Mouse (Mus musculus): ENCODE data around the gene Numb.
"Not testable (repeated sequence)": the region's sequence is repeated elsewhere in the genome, so short reads cannot be mapped to it uniquely, and the experiment has no call there.

Gene Numb

DNA sequence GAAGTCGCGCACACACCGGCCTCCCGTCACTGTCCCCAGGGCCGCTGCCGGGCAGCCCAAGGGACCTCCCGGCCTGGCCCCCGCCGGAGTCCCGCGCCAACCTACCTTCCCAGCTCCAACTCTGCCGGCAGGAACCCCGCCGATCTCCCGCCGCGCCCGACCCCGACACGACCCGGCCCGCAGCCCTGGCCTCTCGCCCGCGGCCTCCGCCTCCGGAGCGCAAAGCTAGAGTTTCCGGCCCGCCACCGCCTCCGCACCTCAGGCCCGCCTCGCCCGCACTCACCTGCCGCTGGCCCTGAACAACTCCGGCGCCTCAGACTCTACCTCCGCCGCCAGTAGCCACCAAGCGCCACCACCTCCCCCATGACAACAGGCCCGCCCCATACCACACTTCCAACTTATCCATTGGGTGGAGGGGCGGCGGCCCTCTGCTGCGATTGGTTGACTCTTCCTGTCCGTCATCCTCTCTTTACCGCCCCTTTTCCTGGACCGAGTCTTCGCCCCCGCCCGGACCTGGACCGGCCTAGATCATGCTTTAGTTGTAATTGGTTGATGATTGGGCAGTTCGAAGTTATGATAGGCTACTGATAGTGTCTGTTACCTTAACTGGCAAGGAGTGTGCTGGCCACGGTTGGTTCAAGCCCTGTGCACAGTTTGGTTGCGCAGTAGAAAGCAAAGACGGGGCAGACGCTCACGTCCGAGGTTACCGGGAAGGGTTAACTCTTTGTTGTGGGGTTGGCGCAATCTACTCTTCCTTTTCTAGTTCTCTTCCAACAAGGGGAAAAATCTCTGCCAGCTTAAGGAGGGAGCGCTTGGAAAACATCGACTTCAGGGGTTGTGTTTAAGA is at the start of gene Numb:
Numb (minus strand) TSS at position 400 of the 847 bp plus-strand sequence.
- peak; percentile 99 to 100 for DNase-seq (ENCODE audit: low spot score in 2 of 2)

DNA sequence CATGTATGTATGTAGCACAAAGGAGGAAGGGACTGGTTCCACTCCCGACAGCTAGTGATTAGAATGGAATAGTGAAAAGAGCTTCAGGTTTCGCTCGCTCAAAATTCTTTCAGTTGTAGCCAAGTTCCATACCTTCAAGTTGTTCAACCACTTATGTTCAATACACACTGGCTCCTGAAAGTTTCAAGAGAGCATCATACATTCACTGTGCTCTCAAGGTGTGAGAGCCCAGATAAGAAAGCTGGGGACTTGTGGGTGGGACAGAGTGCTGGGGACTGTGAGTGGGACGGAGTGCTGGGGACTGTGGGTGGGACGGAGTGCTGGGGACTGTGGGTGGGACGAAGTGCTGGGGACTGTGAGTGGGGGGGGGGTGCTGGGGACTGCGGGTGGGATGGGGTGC is 43.5 kb upstream of the Numb start:
- no peak for DNase-seq (ENCODE audit: low spot score in 2 of 2)

DNA sequence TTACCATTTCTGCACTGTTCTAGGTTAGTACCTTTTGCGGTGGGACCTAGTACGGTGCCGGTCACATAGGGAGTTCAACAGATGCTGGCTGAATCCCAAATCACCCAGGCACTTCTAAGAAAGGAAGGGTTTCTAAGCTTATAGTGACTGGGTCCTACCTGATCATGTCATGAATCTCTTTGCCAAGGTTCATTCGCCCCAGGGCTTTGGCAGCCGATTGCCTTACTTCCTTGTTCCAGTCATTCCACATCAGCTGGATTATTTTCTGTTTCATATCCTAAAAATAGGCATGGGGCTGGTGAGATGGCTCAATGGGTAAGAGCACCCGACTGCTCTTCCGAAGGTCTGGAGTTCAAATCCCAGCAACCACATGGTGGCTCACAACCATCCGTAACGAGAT is 36.5 kb upstream of the Numb start:
- DNase-seq (ENCODE audit: low spot score in 2 of 2), result no peak

DNA sequence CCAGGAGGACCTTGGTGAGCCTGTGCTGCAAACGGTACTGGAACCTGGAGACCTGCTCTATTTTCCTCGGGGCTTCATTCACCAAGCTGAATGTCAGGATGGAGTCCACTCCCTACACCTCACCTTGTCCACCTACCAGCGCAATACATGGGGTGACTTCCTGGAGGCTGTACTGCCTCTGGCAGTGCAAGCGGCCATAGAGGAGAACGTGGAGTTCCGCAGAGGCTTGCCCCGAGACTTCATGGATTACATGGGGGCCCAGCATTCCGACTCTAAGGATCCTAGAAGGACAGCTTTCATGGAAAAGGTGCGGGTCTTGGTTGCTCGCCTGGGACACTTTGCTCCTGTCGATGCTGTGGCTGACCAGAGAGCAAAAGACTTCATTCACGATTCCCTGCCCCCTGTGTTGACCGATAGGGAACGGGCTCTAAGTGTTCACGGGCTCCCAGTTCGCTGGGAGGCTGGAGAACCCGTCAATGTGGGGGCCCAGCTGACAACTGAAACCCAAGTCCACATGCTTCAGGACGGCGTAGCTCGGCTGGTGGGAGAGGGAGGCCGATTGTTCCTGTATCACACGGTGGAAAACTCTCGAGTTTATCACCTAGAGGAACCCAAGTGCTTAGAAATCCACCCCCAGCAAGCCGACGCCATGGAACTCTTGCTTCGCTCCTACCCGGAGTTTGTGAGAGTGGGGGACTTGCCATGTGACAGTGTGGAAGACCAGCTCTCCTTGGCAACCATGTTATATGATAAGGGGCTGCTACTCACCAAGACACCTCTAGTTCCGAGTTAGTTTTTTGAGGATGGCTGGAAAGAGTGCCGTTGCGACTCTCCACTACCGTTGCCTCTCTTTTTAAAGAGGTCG is 30.2 kb upstream of the Numb start:
- DNase-seq (ENCODE audit: low spot score in 2 of 2), result no peak

DNA sequence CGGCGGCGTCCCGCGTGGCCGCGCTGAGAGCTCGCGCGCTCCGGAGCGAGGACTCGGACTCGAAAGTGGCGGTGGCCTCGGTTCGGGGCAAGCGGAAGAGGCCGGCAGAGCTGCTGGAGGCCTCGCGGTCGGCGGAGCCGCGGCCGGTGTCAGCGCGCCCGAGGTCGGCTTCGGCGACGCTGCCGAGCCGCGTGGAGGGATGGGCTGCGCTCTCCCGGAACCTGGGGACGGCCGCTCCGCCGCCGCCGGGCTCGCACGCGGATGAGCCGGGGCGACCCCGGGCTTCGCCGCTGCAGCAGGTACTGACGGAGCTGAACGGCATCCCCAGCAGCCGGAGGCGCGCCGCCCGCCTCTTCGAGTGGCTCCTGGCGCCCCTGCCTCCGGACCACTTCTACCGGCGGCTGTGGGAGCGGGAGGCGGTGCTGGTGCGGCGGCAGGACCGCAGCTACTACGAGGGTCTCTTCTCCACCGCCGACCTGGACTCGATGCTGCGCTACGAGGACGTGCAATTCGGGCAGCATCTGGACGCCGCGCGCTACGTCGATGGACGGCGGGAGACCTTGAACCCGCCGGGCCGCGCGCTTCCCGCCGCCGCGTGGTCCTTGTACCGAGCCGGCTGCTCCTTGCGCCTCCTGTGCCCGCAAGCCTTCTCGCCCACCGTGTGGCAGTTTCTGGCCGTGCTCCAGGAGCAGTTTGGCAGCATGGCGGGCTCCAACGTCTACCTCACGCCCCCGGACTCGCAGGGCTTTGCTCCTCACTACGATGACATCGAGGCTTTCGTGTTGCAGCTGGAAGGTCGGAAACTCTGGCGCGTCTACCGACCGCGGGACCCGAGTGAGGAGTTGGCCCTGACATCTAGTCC is 29.3 kb upstream of the Numb start:
- DNase-seq (ENCODE audit: low spot score in 2 of 2), result peak; percentile 62 to 71

DNA sequence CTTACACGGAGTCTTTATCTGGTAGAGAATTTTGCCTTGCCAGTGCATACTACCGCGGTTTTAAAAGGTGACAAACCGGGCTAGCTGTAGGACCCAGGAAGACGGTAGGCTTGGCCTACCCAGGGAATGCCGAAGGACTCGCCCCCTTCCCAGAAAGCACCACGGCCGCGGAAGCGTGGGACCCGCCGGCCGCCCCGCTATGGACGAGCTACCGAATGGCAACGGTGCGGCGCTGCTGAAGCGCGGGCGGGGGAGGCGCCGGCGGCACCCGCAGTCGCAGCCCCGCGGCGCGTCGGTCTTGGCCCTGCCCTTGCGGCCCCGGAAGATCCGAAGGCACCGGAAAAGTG is 28.7 kb upstream of the Numb start, which contains the start of gene Riox1:
Riox1 (plus strand) TSS at position 116 of the 347 bp plus-strand sequence.
- DNase-seq (ENCODE audit: low spot score in 2 of 2), result peak; percentile 85

DNA sequence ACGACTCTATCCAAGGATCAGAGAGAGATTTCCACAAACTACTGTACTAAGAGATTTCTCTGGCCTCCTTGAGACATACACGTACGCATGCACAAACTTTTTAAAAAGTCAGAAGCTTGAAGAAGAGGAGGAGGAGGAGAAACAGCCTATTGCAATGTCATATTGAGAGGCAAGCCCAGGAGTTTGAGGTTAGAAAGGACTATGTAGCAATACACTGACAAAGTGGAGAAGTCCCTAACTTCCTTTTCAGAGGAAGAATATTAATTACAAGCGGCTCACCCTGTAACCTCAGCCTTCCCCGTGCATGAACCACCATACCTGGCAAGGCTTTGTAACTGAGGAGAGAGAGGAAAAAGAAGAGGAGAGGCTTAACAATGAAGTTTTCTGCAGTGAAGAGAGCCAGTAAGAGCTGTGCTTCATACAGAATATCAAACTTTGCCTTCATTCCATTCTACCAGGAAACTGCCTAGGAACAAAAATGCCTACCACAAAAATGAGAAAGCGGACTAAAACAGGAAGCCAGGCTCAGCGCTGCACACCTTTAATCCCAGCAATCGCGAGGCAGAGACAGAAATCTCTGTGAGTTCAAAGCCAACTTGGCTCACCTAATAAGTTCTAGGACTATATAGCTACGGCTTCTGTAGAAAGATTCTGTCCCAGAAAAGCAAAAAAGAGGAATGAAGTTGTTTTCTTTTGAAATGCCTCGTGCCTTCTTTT is 28.2 kb upstream of the Numb start:
- no peak for DNase-seq (ENCODE audit: low spot score in 2 of 2)

DNA sequence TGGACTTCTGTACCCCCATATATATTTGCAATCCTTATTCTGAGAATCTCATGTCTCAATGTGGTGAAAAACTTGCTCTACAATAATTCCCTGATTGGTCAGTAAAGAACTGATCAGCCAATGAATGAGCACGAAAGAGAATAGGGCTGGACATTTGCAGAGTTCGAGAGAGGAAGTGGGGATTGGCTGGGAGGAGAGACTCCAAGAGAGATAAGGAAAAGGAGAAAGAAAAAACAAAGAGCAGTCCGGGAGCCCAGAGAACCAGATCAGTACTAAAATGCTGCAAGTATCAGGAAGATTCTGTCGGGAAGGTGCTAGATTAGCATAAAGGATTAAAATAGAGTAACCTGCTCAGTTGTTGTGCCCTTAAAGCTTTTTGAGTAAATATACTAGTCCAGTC is 27.3 kb upstream of the Numb start:
- DNase-seq (ENCODE audit: low spot score in 2 of 2), result no peak

DNA sequence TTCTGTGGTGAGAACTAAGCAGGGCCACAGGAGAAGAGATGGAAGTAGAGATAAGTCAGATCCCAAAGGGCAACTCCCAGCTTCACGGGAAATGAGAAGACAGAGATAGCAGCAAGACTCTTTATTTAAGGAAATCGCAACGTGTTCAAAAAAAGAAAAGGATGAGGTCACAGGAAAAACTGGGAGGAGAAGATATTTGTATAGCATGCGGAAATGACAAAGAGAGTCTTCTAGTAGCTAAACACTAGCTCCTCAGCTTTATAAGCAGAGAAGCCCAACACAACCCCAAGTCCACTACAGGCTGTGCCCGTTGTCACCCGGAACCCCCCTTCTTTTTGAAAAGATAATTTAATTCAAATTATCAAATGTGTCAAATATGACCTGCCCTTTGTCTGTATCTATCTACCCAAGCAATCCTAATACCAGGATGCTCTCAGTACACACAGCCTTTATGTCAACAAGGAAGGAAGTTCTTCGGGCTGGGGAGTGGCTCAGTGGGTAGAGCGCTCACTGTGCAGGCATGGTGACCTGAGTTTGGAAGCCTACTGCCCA is 25.6 kb upstream of the Numb start:
- no peak for DNase-seq (ENCODE audit: low spot score in 2 of 2)

DNA sequence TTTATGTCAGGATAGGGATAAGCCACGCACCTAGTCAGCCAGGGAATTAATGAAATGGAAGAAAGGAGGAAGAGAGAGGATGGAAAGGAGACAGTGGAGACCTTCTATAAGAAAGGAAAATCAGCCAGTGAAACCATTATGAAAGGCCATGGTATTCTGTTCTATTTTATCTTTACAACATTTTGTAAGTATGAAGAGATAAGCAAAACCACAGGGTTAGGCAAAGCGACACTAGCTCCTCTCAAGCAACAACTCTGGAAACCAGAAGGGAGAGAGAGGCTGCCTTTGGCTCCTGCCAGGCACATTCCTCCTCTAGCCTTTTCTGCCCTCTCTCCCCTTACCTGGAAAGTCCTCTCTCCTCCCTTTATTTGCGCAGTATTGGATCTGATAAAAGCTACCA is 20.2 kb upstream of the Numb start:
- no peak for DNase-seq (ENCODE audit: low spot score in 2 of 2)

DNA sequence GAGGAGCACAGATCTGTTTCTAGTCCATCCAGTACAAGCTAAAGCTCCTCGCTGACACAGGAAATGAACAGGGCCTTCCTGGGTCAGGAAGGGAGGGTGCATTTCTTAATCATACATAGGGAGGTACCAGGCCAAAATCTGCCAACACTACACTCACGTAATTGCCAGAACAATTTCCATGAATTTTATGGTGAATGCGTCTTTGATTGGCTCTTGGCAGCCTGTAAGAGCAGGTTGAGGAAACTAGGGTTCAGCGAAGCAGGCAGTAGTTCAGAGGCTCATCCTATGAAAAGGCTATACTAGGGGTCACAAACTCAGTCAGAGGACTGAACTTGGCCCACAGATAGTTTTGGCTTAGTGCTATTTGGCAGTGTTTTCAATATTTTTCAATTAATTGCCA is 18.3 kb upstream of the Numb start:
- no peak for DNase-seq (ENCODE audit: low spot score in 2 of 2)

DNA sequence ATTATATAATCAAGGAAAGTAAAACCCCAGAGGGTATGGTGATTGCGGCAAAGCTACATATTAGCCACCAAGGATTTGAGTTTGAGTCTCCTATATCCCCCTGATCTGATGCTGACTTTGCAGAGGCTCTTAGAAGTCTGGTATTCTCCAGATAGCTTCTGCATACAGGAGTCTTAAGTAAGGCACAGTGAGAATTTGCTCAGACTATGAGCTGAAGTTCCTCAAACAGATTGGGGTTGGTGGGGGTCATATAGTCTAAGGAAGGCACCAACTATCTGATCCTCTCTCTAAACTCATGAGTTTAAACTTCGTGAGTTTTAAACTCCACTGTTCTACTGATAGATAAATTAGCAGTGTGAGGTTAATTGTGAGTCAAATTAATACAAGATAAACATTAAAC is 17.6 kb upstream of the Numb start:
- no peak for DNase-seq (ENCODE audit: low spot score in 2 of 2)

DNA sequence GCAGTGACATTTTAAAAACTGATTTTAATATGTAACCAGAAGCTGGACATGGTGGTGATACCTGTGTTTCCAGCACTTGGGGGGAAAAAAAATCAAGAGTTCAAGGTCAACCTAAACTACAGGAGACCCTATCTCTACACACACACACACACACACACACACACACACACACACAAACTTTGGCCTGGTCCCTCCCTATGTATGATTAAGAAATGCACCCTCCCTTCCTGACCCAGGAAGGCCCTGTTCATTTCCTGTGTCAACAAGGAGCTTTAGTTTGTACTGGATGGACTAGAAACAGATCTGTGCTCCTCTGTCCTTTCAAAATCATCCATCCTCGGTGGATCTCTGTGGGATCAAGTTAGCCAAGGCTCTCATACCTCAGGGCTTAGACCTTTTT is 16.9 kb upstream of the Numb start:
- not testable (repeated sequence) for DNase-seq (ENCODE audit: low spot score in 2 of 2)

DNA sequence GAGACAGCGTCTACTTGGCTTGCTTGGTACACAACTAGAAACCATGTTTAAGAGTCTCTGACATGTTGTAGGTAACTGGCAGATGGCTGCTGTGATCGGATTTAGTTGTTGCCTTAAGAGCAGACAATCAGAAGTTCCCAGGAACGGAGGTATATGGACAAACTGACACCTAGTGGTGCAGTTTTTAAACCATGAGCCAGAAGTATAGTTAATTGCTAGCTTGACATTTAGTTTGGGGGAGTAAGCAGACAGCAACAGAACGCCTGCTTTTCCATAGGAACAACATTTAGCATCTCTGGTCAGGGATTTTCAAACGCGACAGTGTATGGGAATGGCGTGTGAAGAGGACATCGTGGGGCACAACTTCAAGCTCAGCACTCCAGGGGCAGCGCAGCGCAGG is 15.9 kb upstream of the Numb start:
- DNase-seq (ENCODE audit: low spot score in 2 of 2), result peak in 1 of 2 experiments; percentile 35

DNA sequence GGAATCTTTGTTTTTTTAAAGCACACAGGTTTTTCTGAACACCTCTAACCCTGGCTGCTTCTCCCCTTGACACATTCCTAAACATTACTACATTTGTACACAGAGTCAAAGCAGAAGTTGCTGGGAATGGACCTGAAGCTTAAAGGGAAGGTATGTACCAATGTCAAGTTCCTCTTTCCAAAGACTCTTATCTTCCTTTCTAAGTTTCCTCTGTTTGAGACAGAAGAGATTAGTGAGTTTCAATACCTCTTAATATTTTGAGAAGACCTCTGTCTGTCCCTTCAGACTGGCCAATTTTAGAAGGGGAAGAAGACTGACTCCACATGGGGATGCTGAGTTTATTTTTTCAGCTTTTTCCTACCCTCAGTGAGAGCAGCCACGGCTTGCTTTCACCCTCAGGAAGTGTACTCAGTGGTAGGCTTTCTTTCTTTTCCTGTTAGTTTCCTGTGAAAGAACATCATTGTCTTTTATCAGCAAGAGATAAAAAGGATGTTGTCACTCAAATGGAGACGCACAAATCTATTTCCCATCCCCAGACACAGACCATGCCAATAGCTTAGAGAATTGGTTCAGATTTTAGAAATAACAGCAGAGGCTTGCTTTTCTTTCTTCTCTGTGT is 7.6 kb upstream of the Numb start:
- no peak for DNase-seq (ENCODE audit: low spot score in 2 of 2)

DNA sequence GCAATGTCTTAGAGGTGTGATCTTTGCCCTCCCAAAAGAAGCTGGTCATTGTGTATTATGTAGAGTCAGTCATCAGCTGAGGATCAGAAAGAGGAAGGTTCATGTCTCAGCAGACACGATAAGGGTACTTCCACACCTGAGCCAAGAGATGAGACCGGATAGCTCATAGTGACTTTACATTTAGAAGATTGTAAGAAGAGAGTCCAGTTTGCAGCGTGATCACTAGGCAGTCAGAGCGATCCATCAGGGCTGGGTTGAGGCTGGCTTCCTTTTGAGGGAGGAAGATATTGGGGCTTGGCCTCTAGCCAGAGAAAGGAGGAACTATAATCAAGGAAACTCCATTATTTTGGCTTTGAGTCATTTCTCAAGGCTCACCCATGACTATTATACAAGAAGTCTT is 6.0 kb upstream of the Numb start:
- DNase-seq (ENCODE audit: low spot score in 2 of 2), result no peak

DNA sequence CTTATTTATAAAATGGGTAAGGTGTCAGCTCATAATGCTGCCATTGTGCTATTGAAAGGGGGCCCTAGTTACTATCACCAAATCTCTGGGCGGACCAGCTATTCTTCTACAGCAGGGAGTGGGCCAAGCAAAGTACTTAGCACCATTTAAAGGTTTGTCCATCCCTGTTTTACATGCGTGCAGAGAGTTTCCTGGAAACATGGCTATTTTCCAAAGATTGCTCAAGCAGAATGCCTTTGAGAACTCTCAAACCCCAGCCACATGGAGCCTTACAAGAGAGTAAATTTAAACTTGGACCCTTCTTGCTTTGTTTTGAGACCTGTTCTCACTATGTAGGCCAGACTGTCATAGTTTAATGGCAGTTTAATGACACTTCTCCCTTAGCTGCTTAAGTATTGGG is 4.3 kb upstream of the Numb start:
- no peak for DNase-seq (ENCODE audit: low spot score in 2 of 2)

DNA sequence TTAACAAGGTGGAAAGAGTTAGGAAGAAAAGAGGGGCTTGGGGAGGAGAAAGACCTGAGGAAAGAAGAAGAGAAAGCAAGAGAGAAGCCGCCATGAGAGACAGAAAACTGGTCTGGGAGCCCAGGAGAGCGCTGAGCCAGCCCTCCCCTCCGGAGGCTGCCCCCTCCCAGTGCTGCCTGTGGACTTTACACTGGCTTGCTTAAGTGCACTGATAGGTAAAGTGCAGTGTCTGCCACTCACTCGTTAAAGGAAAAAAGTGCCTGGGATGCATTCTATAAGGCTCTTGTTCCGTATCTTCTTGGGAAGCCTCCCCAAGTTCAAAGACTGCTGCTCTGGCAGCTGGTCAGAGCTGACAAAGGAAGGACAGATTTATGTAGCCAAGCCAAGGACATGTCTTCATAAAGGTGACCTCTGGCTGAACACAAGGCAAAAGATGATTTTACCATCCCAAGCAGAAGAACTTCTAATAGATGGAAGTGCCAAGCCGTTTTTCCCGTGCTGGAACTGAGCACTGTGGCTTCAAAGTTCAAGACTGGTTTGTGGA is 3.5 kb upstream of the Numb start:
- DNase-seq (ENCODE audit: low spot score in 2 of 2), result no peak

DNA sequence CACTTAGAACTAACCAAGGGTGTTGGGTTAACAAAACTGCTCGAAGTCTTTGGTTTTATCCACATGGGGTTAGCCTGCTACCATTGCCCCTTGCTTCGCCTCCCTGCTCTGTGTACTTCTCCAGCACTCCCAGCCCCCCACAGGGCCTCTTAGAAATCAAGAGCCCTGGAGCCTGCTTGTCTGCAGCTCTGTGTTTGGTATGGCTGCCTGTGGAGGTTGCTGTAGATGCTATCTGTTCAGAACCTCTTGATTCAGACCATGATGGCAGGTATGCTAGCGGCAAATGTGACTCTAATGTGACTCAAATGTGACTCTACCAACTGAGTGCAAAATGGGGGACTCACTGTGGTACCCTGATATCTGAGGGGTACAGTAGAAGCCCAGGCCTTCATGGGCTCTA is 2.6 kb upstream of the Numb start:
- no peak for DNase-seq (ENCODE audit: low spot score in 2 of 2)

DNA sequence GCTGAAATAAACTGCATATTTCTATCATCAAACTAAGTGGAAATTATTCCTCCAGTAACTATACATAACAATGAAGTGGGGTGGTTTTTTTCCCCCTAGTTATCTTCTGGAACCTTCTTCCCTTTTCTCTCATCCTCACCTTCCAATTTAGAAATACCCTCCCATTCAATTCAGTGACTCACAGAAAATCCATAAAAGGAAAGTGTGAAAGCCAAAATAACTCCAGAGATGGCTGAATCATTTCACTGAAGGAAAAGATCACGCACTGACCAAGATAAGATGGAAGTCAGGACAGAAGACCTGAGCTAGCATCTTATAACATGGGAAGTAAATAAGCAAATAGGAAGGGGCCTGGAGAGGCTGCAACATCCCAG is 1.7 kb upstream of the Numb start:
- DNase-seq (ENCODE audit: low spot score in 2 of 2), result no peak

Measured in right cerebral cortex, adult 2 months (tissue).